Mouse (Mus musculus) megakaryocyte, embryonic 14.5 days (primary cell): ENCODE measurements around the gene Spaca3.

ENCODE experiments used
- FLI1 ChIP-seq: IDR thresholded peaks from 2 replicates; pipeline ENCODE4 v1.6.1; 2012; ENCODE audit warnings: low read length, inconsistent platforms, mixed read lengths
- GATA1 ChIP-seq: IDR thresholded peaks from 3 replicates; pipeline ENCODE4 v1.6.1; 2012; ENCODE audit warnings: mixed read lengths, low read length, inconsistent platforms, borderline replicate concordance

DNA sequence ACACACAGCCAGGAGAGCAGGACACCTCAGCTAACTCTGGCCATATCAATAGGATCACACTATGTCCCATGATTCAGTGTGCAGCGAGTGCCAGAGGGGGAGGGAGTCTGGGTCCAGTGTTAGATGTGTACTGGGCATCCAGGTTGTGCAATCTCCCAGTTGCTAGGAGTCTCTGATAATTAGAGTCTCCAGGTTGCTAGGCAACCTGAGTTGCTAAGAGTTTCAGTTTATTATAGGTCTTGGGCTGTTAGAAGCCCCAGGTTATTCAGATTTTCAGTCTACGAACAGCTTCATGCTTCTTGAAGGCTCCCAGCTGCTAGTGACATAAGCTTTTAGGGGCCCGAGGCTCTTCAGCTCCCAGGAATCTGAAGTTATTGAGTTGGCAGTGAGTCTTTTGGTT is 5.2 kb upstream of the Spaca3 start:
- TF ChIP-seq FLI1 (no peak), GATA1 (no peak)
